In genomic region chr9:114613026-114613425, GRCm38 (mm10) we compare ENCODE assay signal across 23 mouse cellular contexts. TPM values are rescaled to one million over a fixed set of nuclear protein-coding genes. Genes with fewer than 3 reads are reported as not detected.
DNase-seq lines count a peak whose midpoint lies in the region; ATAC-seq lines count a peak whose summit lies in the region.
"Had no signal": no experiment of that assay in that cellular context is flagged by ENCODE, and none has a peak within 500 bp of the region (broad histone marks: within the 10 kb centered on the region; RNA-seq: fewer than 3 reads in every experiment).

No protein-coding gene starts in this region.

- H3K27me3 ChIP-seq in heart, embryonic 16.5 days (ENCODE audit: control insufficient read depth, insufficient read depth, low read length), result no peaks in the 10 kb centered on the region
- H3K27me3 ChIP-seq in heart, embryonic 10.5 days (ENCODE audit: insufficient read depth, poor library complexity, severe bottlenecking), result no peaks in the 10 kb centered on the region
- H3K27me3 ChIP-seq: embryonic facial prominence, embryonic 15.5 days; hindbrain, embryonic 12.5 days; intestine, embryonic 15.5 days; limb, embryonic 12.5 days; liver, embryonic 13.5 days; lung, embryonic 15.5 days; neural tube, embryonic 12.5 days had no signal

- no peak for DNase-seq in heart, postnatal 10 days
- DNase-seq in naive thymus-derived CD4-positive, alpha-beta T cell, adult 2 months (ENCODE audit: low read depth), result peak; percentile 66
- DNase-seq in thymus, postnatal 4 days, result peak; percentile 70
- no peak for DNase-seq in embryo, embryonic 9.5 days (ENCODE audit: extremely low spot score)
- no peak for DNase-seq in heart, embryonic 10.5 days (ENCODE audit: low spot score)
- DNase-seq: cerebellum, adult 18-20 months; heart, adult 2 months; kidney, postnatal 10 days; liver, embryonic 13.5 days; right cerebral cortex, postnatal 14 days had no signal

- H3K4me1 ChIP-seq in heart, embryonic 16.5 days (ENCODE audit: control insufficient read depth, insufficient read depth, low read length), result no peaks in the 10 kb centered on the region
- H3K4me1 ChIP-seq in heart, embryonic 10.5 days, result no peaks in the 10 kb centered on the region
- H3K4me1 ChIP-seq: embryonic facial prominence, embryonic 15.5 days; forebrain, embryonic 10.5 days; hindbrain, embryonic 12.5 days; intestine, embryonic 15.5 days; limb, embryonic 12.5 days; lung, embryonic 15.5 days; neural tube, embryonic 12.5 days had no signal

- no peak overlapping the region for H3K4me2 ChIP-seq in heart, embryonic 16.5 days (ENCODE audit: low read depth, low read length)
- H3K4me2 ChIP-seq: embryonic facial prominence, embryonic 15.5 days; hindbrain, embryonic 12.5 days; intestine, embryonic 15.5 days; limb, embryonic 12.5 days; liver, embryonic 13.5 days; lung, embryonic 15.5 days; neural tube, embryonic 12.5 days had no signal

- intact Hi-C loops in heart, postnatal 10 days (cut with DNase I), result no loop called here

- H3K36me3 ChIP-seq in heart, embryonic 16.5 days (ENCODE audit: control insufficient read depth, insufficient read depth), result peaks cover 55% of the 10 kb centered on the region
- H3K36me3 ChIP-seq in heart, embryonic 10.5 days, result peaks cover 81% of the 10 kb centered on the region

- H3K9me3 ChIP-seq in heart, embryonic 16.5 days (replicated peaks; ENCODE audit: control insufficient read depth, low read length), result no peaks in the 10 kb centered on the region
- H3K9me3 ChIP-seq in heart, embryonic 10.5 days, result no peaks in the 10 kb centered on the region
- H3K9me3 ChIP-seq: embryonic facial prominence, embryonic 15.5 days; forebrain, embryonic 10.5 days; G1E; hindbrain, embryonic 12.5 days; intestine, embryonic 15.5 days; limb, embryonic 12.5 days; liver, embryonic 13.5 days; lung, embryonic 15.5 days; neural tube, embryonic 12.5 days had no signal

- H3K4me3 ChIP-seq in heart, embryonic 16.5 days (ENCODE audit: low read length), result no peak overlapping the region
- H3K4me3 ChIP-seq in heart, embryonic 10.5 days, result no peak overlapping the region
- H3K4me3 ChIP-seq: embryonic facial prominence, embryonic 15.5 days; forebrain, embryonic 10.5 days; heart, adult 2 months; hindbrain, embryonic 12.5 days; intestine, embryonic 15.5 days; limb, embryonic 12.5 days; liver, embryonic 13.5 days; lung, embryonic 15.5 days; neural tube, embryonic 12.5 days had no signal

- no peak overlapping the region for H3K27ac ChIP-seq in heart, embryonic 16.5 days (ENCODE audit: low read length)
- no peak overlapping the region for H3K27ac ChIP-seq in heart, embryonic 10.5 days
- H3K27ac ChIP-seq: embryonic facial prominence, embryonic 15.5 days; forebrain, embryonic 10.5 days; heart, adult 2 months; hindbrain, embryonic 12.5 days; intestine, embryonic 15.5 days; limb, embryonic 12.5 days; liver, embryonic 13.5 days; lung, embryonic 15.5 days; neural tube, embryonic 12.5 days had no signal

- ATAC-seq in heart, embryonic 16.5 days (replicated peaks; ENCODE audit: extremely low read depth, insufficient read depth, low FRiP score), result peak; percentile 45; the same call in 1 of the 2 replicates
- peak; percentile 36 for ATAC-seq in activated CD4-positive, CD25-positive, alpha-beta regulatory T cell, adult 4 months
- ATAC-seq in frontal cortex, adult (ENCODE audit: low TSS enrichment), result no peak
- ATAC-seq: intestine, embryonic 15.5 days had no signal

- no peak overlapping the region for H3K9ac ChIP-seq in heart, embryonic 16.5 days (ENCODE audit: low read length)
- H3K9ac ChIP-seq: embryonic facial prominence, embryonic 15.5 days; hindbrain, embryonic 12.5 days; intestine, embryonic 15.5 days; limb, embryonic 12.5 days; liver, embryonic 13.5 days; lung, embryonic 15.5 days; neural tube, embryonic 12.5 days had no signal

- 87% methylated on average over 4 of the region's 4 CpGs for WGBS in heart, embryonic 16.5 days
- 95% methylated on average over 4 of the region's 4 CpGs for WGBS in heart, embryonic 10.5 days

RNA-seq across cellular contexts. Expression of gene Cnot10, which starts 27.0 kb away (rescaled TPM):
- polyA plus RNA-seq in heart, embryonic 16.5 days (2015; fragmentation: Nextera tagmentation; extraction: Ambion mirVana), result 38.6 and 41.4 TPM in 2 replicates
- total RNA-seq in heart, postnatal 10 days (2021), result 10 to 100 TPM; 27.4 to 28.2 TPM
- 10 to 100 TPM; 20.6 to 27.2 TPM for polyA plus RNA-seq in activated CD4-positive, CD25-positive, alpha-beta regulatory T cell, adult 4 months (2017; shearing (Covaris generic))
- polyA plus RNA-seq in heart, embryonic 10.5 days (2016; fragmentation: Nextera tagmentation; extraction: Ambion mirVana), result 44.8 and 53.3 TPM in 2 replicates

RNA-seq across cellular contexts. Expression of gene Trim71, which starts 48.9 kb away (rescaled TPM):
- polyA plus RNA-seq in heart, embryonic 16.5 days (2015; fragmentation: Nextera tagmentation; extraction: Ambion mirVana), result 0.03 and 0.05 TPM in 2 replicates
- total RNA-seq in heart, postnatal 10 days (2021), result not detected
- under 1 TPM in 1 of 2 experiments, not detected in 1; 0.07 TPM for polyA plus RNA-seq in activated CD4-positive, CD25-positive, alpha-beta regulatory T cell, adult 4 months (2017; shearing (Covaris generic))
- 2.4 and 3.1 TPM in 2 replicates for polyA plus RNA-seq in heart, embryonic 10.5 days (2016; fragmentation: Nextera tagmentation; extraction: Ambion mirVana)
- total RNA-seq: gastrocnemius, adult 8-10 months; heart, adult 2 months had no signal
- polyA plus RNA-seq: G1E; heart, adult 2 months; heart, postnatal 0 days had no signal

Comparison
In these comparisons a context has a peak if more than half of its experiments do, and no peak if none do; other contexts are left out.
1. DNase-seq: peak in naive thymus-derived CD4-positive, alpha-beta T cell, adult 2 months (single experiment) and thymus, postnatal 4 days (single experiment); none in heart, postnatal 10 days (0 of 2), embryo, embryonic 9.5 days (single experiment) and heart, embryonic 10.5 days (single experiment).